Mouse (Mus musculus): ENCODE measurements at regions not wholly inside any gene's neighbourhood (a gene's known extent, or its start where the extent isn't known, plus 50 kb on each side); places are given as distances from the start of the nearest gene placed in this dataset.

GRCm38 (mm10) chr1:35685651-35686050 is 382.5 kb upstream of the Hs6st1 start:
- no peak for TF ChIP-seq CTCF (IDR thresholded peaks at IDR 0.05; ENCODE audit: borderline replicate concordance, insufficient read depth, low read length)
- no peak for TF ChIP-seq POLR2A (IDR thresholded peaks at IDR 0.05; ENCODE audit: low read depth, low read length)

All from embryonic fibroblast, embryonic 13.5 days (primary cell).